Mouse (Mus musculus) activated CD4-positive, CD25-positive, alpha-beta regulatory T cell, adult 4 months (primary cell): Measurements from ENCODE around the gene Tspan18. TPM values are rescaled to one million over a fixed set of nuclear protein-coding genes. Genes with fewer than 3 reads are reported as not detected.

Experiments used
- polyA plus RNA-seq, 2 experiments: library from polyadenylated mRNA; unstranded; fragments of 100-300 nt; shearing (Covaris generic); gene quantifications; one replicate each; pipeline ENCODE4 v1.2.1; 2017

The Tspan18 gene
- polyA plus RNA-seq, 2 experiments from 2014 or later = 0.54 TPM; not detected in 1

Other genes with a start within 250 kb of the Tspan18 start
- gene Trp53i11, start 147.0 kb downstream of the Tspan18 start, polyA plus RNA-seq = 10 to 100 TPM; 70.9 to 73.5 TPM
- 100 to 1,000 TPM; 408 to 719 TPM for gene Cd82, start 128.6 kb upstream of the Tspan18 start, polyA plus RNA-seq
- not detected for gene Gm10803, start 226.1 kb upstream of the Tspan18 start, polyA plus RNA-seq